Mouse (Mus musculus) forebrain, embryonic 11.5 days (tissue): ENCODE results near the gene Rap2a. TPM values are rescaled to one million over a fixed set of nuclear protein-coding genes. Genes with fewer than 3 reads are reported as not detected.
A peak's percentile ranks its signal among the peaks of the same experiment; 100 is the strongest.

ENCODE experiments used
- ATAC-seq: fragments of 200-750 bp; cut with Nextera tagmentation; replicated peaks from 2 replicates; pipeline ENCODE4 v1.8.0; 2017; ENCODE audit warnings: moderate TSS enrichment; ENCODE audit not compliant: low FRiP score
- DNase-seq: peaks from one replicate; pipeline ENCODE4 v3.0.0-alpha.2; 2017; ENCODE audit warnings: low spot score
- H3K27ac ChIP-seq: fragments of 300-500 bp; sonication (generic); 2 replicates; pipeline ENCODE4 v1.5.1; 2014; ENCODE audit warnings: low read depth, low read length
- H3K27me3 ChIP-seq: fragments of 300-500 bp; sonication (generic); 2 replicates; pipeline ENCODE4 v1.6.1; 2014; ENCODE audit warnings: mild to moderate bottlenecking, low read length, mixed read lengths; ENCODE audit not compliant: control insufficient read depth, insufficient read depth
- H3K36me3 ChIP-seq: fragments of 300-500 bp; sonication (generic); 2 replicates; pipeline ENCODE4 v1.6.1; 2014; ENCODE audit warnings: mild to moderate bottlenecking, low read length, moderate library complexity, mixed read lengths; ENCODE audit not compliant: control insufficient read depth, insufficient read depth
- H3K4me1 ChIP-seq: fragments of 300-500 bp; sonication (generic); replicated peaks from 2 replicates; pipeline ENCODE4 v1.6.1; 2014; ENCODE audit warnings: low read length, mixed read lengths; ENCODE audit not compliant: control insufficient read depth, insufficient read depth
- H3K4me2 ChIP-seq: fragments of 300-500 bp; sonication (generic); 2 replicates; pipeline ENCODE4 v1.6.1; 2014; ENCODE audit warnings: low read depth, mild to moderate bottlenecking, low read length, moderate library complexity, mixed read lengths; ENCODE audit not compliant: severe bottlenecking
- H3K4me3 ChIP-seq: fragments of 300-500 bp; sonication (generic); 2 replicates; pipeline ENCODE4 v1.5.1; 2014; ENCODE audit warnings: low read depth, low read length
- H3K9ac ChIP-seq: fragments of 300-500 bp; sonication (generic); 2 replicates; pipeline ENCODE4 v1.6.1; 2014; ENCODE audit warnings: low read length
- H3K9me3 ChIP-seq: fragments of 300-500 bp; sonication (generic); 2 replicates; pipeline ENCODE4 v1.6.1; 2016; ENCODE audit warnings: low read length, mixed read lengths; ENCODE audit not compliant: control insufficient read depth
- WGBS: fragments of 180-500 bp; shearing (Covaris S2); extraction: QIAGEN DNeasy Blood & Tissue Kit; methylation state at CpG from one replicate; pipeline ENCODE4 v1.1.7; 2014; 5-methylcytosine and 5-hydroxymethylcytosine counted together
- polyA plus RNA-seq: library from polyadenylated mRNA; unstranded; fragments of >200 nt; fragmentation: Nextera tagmentation; extraction: Ambion mirVana; gene quantifications from 2 replicates; pipeline ENCODE4 v1.2.1, GENCODE M21; 2014

Rap2a gene
- polyA plus RNA-seq, 1 experiment from 2014 or later = 21.7 TPM

GRCm38 (mm10) chr14:120504423-120504822 is 26.2 kb downstream of the Rap2a start:
- 84% methylated on average over 12 of the region's 12 CpGs for WGBS
- H3K27me3 ChIP-seq = no peaks in the 10 kb centered on the region

GRCm38 (mm10) chr14:120504928-120505461 is 26.8 kb downstream of the Rap2a start:
- Histone ChIP-seq H3K4me1 (no peaks in the 10 kb centered on the region), H3K4me3 (no peak overlapping the region), H3K27me3 (no peaks in the 10 kb centered on the region), H3K9me3 (no peaks in the 10 kb centered on the region), H3K4me2 (no peak overlapping the region), H3K9ac (no peak overlapping the region), H3K36me3 (no peaks in the 10 kb centered on the region), H3K27ac (no peak overlapping the region)
- DNase-seq (no peak), ATAC-seq (no peak)
- 93% methylated on average over 18 of the region's 18 CpGs for WGBS

More at GRCm38 (mm10) chr14:120504423-120504822, 26.2 kb downstream of the Rap2a start:
- Histone ChIP-seq H3K4me2 (no peak overlapping the region), H3K4me3 (no peak overlapping the region), H3K4me1 (no peaks in the 10 kb centered on the region), H3K9ac (no peak overlapping the region), H3K9me3 (no peaks in the 10 kb centered on the region), H3K27ac (no peak overlapping the region), H3K36me3 (no peaks in the 10 kb centered on the region)
- ATAC-seq = no peak
- DNase-seq = no peak

- no peak overlapping the region for H3K27ac ChIP-seq
- DNase-seq (no peak), ATAC-seq (no peak)
- H3K4me1 ChIP-seq = no peaks in the 10 kb centered on the region
- no peak overlapping the region for H3K4me3 ChIP-seq
- no peaks in the 10 kb centered on the region for H3K36me3 ChIP-seq
- no peaks in the 10 kb centered on the region for H3K27me3 ChIP-seq
- WGBS = 98% methylated on average over 6 of the region's 6 CpGs
- H3K9me3 ChIP-seq = no peaks in the 10 kb centered on the region
- no peak overlapping the region for H3K4me2 ChIP-seq
- H3K9ac ChIP-seq = no peak overlapping the region
These were observed 27.7 kb downstream of the Rap2a start for GRCm38 (mm10) chr14:120505918-120506317.

GRCm38 (mm10) chr14:120507516-120507915 is 29.3 kb downstream of the Rap2a start:
- H3K27me3 ChIP-seq = no peaks in the 10 kb centered on the region
- no peak overlapping the region for H3K4me2 ChIP-seq
- no peak for DNase-seq
- peak; percentile 82 for ATAC-seq
- WGBS = 47% methylated on average over 12 of the region's 12 CpGs
- H3K27ac ChIP-seq = peak overlapping the region; percentile 41; the same call in 1 of the 2 replicates
- H3K4me1 ChIP-seq = no peaks in the 10 kb centered on the region
- H3K36me3 ChIP-seq = no peaks in the 10 kb centered on the region
- H3K9ac ChIP-seq = no peak overlapping the region
- H3K4me3 ChIP-seq = no peak overlapping the region
- H3K9me3 ChIP-seq = no peaks in the 10 kb centered on the region

- DNase-seq (peak; percentile 46), ATAC-seq (no peak)
- Histone ChIP-seq H3K9me3 (no peaks in the 10 kb centered on the region), H3K27me3 (no peaks in the 10 kb centered on the region), H3K4me1 (no peaks in the 10 kb centered on the region), H3K36me3 (no peaks in the 10 kb centered on the region), H3K27ac (no peak overlapping the region), H3K4me2 (no peak overlapping the region), H3K9ac (no peak overlapping the region), H3K4me3 (no peak overlapping the region)
- WGBS = 89% methylated on average over 16 of the region's 16 CpGs
These were observed 30.5 kb downstream of the Rap2a start for GRCm38 (mm10) chr14:120508566-120509365.

- H3K36me3 ChIP-seq = no peaks in the 10 kb centered on the region
- H3K4me1 ChIP-seq = no peaks in the 10 kb centered on the region
- H3K27ac ChIP-seq = no peak overlapping the region
- H3K27me3 ChIP-seq = no peaks in the 10 kb centered on the region
- H3K9ac ChIP-seq = no peak overlapping the region
- H3K4me3 ChIP-seq = no peak overlapping the region
- H3K9me3 ChIP-seq = no peaks in the 10 kb centered on the region
- ATAC-seq = no peak
- H3K4me2 ChIP-seq = no peak overlapping the region
- no peak for DNase-seq
- 90% methylated on average over 5 of the region's 5 CpGs for WGBS
These were observed 31.1 kb downstream of the Rap2a start for GRCm38 (mm10) chr14:120509366-120509640.

GRCm38 (mm10) chr14:120511821-120512220 is 33.6 kb downstream of the Rap2a start:
- ATAC-seq = no peak
- Histone ChIP-seq H3K36me3 (no peaks in the 10 kb centered on the region), H3K4me1 (no peaks in the 10 kb centered on the region), H3K9ac (no peak overlapping the region), H3K9me3 (no peaks in the 10 kb centered on the region), H3K27me3 (no peaks in the 10 kb centered on the region), H3K27ac (no peak overlapping the region), H3K4me3 (no peak overlapping the region), H3K4me2 (no peak overlapping the region)
- 89% methylated on average over 5 of the region's 5 CpGs for WGBS
- no peak for DNase-seq

GRCm38 (mm10) chr14:120514821-120515271 is 36.6 kb downstream of the Rap2a start:
- ATAC-seq = no peak
- peak; percentile 13 for DNase-seq
- WGBS = 72% methylated on average over 4 of the region's 4 CpGs
- Histone ChIP-seq H3K27ac (no peak overlapping the region), H3K9ac (no peak overlapping the region), H3K4me2 (no peak overlapping the region), H3K9me3 (no peaks in the 10 kb centered on the region), H3K4me3 (no peak overlapping the region), H3K4me1 (no peaks in the 10 kb centered on the region), H3K27me3 (no peaks in the 10 kb centered on the region), H3K36me3 (no peaks in the 10 kb centered on the region)

GRCm38 (mm10) chr14:120515376-120515775 is 37.1 kb downstream of the Rap2a start:
- H3K4me3 ChIP-seq = no peak overlapping the region
- no peaks in the 10 kb centered on the region for H3K4me1 ChIP-seq
- H3K9me3 ChIP-seq = no peaks in the 10 kb centered on the region
- H3K36me3 ChIP-seq = no peaks in the 10 kb centered on the region
- no peaks in the 10 kb centered on the region for H3K27me3 ChIP-seq
- 84% methylated on average over 1 of the region's 1 CpGs for WGBS
- ATAC-seq (no peak), DNase-seq (peak; percentile 35)
- no peak overlapping the region for H3K4me2 ChIP-seq
- H3K9ac ChIP-seq = no peak overlapping the region
- H3K27ac ChIP-seq = no peak overlapping the region
